Mouse (Mus musculus): ENCODE data around the gene Fignl1. TPM values are rescaled to one million over a fixed set of nuclear protein-coding genes. Genes with fewer than 3 reads are reported as not detected.
A peak's percentile ranks its signal among the peaks of the same experiment; 100 is the strongest.

Fignl1 gene
- 10 to 100 TPM; 10.3 to 12.1 TPM for total RNA-seq (2021)
- long read RNA-seq, experiment 1, transcript Fignl1-201 (3 exons, 2,961 nt) = major isoform, 11 of 22 reads
- long read RNA-seq, experiment 1, partial matches to known transcripts = 2 of 22 reads
- long read RNA-seq, experiment 1, other reads (novel, unspliced or antisense) = 2 of 22 reads
- long read RNA-seq, experiment 2, transcript Fignl1-201 (3 exons, 2,961 nt) = major isoform, 13 of 25 reads
- long read RNA-seq, experiment 2, partial matches to known transcripts = 1 of 25 reads
- long read RNA-seq, experiment 2, other reads (novel, unspliced or antisense) = 4 of 25 reads

GRCm38 (mm10) chr11:11808820-11809403 is at the start of gene Fignl1:
Fignl1 (minus strand) TSS chr11:11808962.
- peak; percentile 93 to 96 for DNase-seq (ENCODE audit: low spot score in 2 of 2)

GRCm38 (mm10) chr11:11856959-11857358 is 48.2 kb upstream of the Fignl1 start:
- no peak for DNase-seq (ENCODE audit: low spot score in 2 of 2)

GRCm38 (mm10) chr11:11855685-11856131 is 46.9 kb upstream of the Fignl1 start:
- peak in 1 of 2 experiments; percentile 77 for DNase-seq (ENCODE audit: low spot score in 2 of 2)

- no peak for DNase-seq (ENCODE audit: low spot score in 2 of 2)
Measured at GRCm38 (mm10) chr11:11855061-11855672, 46.4 kb upstream of the Fignl1 start.

GRCm38 (mm10) chr11:11853731-11854461 is 45.1 kb upstream of the Fignl1 start:
- no peak for DNase-seq (ENCODE audit: low spot score in 2 of 2)

GRCm38 (mm10) chr11:11851957-11852505 is 43.3 kb upstream of the Fignl1 start:
- DNase-seq (ENCODE audit: low spot score in 2 of 2) = no peak

GRCm38 (mm10) chr11:11850476-11851267 is 41.9 kb upstream of the Fignl1 start:
- DNase-seq (ENCODE audit: low spot score in 2 of 2) = no peak

- no peak for DNase-seq (ENCODE audit: low spot score in 2 of 2)
Measured at GRCm38 (mm10) chr11:11849513-11850311, 41.0 kb upstream of the Fignl1 start.

- DNase-seq (ENCODE audit: low spot score in 2 of 2) = no peak
Measured at GRCm38 (mm10) chr11:11848467-11848866, 39.7 kb upstream of the Fignl1 start.

GRCm38 (mm10) chr11:11845044-11845443 is 36.3 kb upstream of the Fignl1 start:
- DNase-seq (ENCODE audit: low spot score in 2 of 2) = peak; percentile 31 to 68

GRCm38 (mm10) chr11:11844367-11844971 is 35.7 kb upstream of the Fignl1 start:
- DNase-seq (ENCODE audit: low spot score in 2 of 2) = peak; percentile 73 to 89

- DNase-seq (ENCODE audit: low spot score in 2 of 2) = no peak
Measured at GRCm38 (mm10) chr11:11841590-11841989, 32.8 kb upstream of the Fignl1 start.

GRCm38 (mm10) chr11:11840746-11841145 is 32.0 kb upstream of the Fignl1 start:
- no peak for DNase-seq (ENCODE audit: low spot score in 2 of 2)

- DNase-seq (ENCODE audit: low spot score in 2 of 2) = no peak
Measured at GRCm38 (mm10) chr11:11839874-11840273, 31.1 kb upstream of the Fignl1 start.

GRCm38 (mm10) chr11:11837384-11837783 is 28.6 kb upstream of the Fignl1 start:
- no peak for DNase-seq (ENCODE audit: low spot score in 2 of 2)

GRCm38 (mm10) chr11:11836713-11837370 is 28.1 kb upstream of the Fignl1 start:
- no peak for DNase-seq (ENCODE audit: low spot score in 2 of 2)

GRCm38 (mm10) chr11:11836262-11836661 is 27.5 kb upstream of the Fignl1 start:
- no peak for DNase-seq (ENCODE audit: low spot score in 2 of 2)

GRCm38 (mm10) chr11:11835791-11836190 is 27.0 kb upstream of the Fignl1 start:
- DNase-seq (ENCODE audit: low spot score in 2 of 2) = no peak

GRCm38 (mm10) chr11:11835361-11835760 is 26.6 kb upstream of the Fignl1 start:
- no peak for DNase-seq (ENCODE audit: low spot score in 2 of 2)

All from gastrocnemius, postnatal 4 days (tissue).